Mouse (Mus musculus) gastrocnemius, postnatal 36 days (tissue): Measurements from ENCODE around the gene Fndc4. TPM values are rescaled to one million over a fixed set of nuclear protein-coding genes. Genes with fewer than 3 reads are reported as not detected.

ENCODE experiments used
- DNase-seq, 2 experiments: peaks; one replicate each; pipeline ENCODE4 v3.0.0; 2022
- intact Hi-C: fragments of 180-260 bp; cut with DNase I; formaldehyde crosslinking; loops from one replicate; pipeline ENCODE4 v1.15.1; 2025
- long read RNA-seq, 2 experiments: library from polyadenylated mRNA; stranded (forward); transcript quantifications; one replicate each; pipeline ENCODE4 v2.0.0; 2021
- total RNA-seq, 2 experiments: library from RNA; stranded (reverse); gene quantifications; 2 replicates each; pipeline ENCODE4 v1.2.3; 2021

Gene Fndc4
- total RNA-seq: 1 to 10 TPM in 1 of 2 experiments, under 1 TPM in 1; 0.74 to 1.3 TPM
- long read RNA-seq, experiment 1, partial matches to known transcripts: 0 of 1 reads
- long read RNA-seq, experiment 1, other reads (novel, unspliced or antisense): 0 of 1 reads
- long read RNA-seq, experiment 2, partial matches to known transcripts: 0 of 1 reads
- long read RNA-seq, experiment 2, other reads (novel, unspliced or antisense): 1 of 1 reads

DNA sequence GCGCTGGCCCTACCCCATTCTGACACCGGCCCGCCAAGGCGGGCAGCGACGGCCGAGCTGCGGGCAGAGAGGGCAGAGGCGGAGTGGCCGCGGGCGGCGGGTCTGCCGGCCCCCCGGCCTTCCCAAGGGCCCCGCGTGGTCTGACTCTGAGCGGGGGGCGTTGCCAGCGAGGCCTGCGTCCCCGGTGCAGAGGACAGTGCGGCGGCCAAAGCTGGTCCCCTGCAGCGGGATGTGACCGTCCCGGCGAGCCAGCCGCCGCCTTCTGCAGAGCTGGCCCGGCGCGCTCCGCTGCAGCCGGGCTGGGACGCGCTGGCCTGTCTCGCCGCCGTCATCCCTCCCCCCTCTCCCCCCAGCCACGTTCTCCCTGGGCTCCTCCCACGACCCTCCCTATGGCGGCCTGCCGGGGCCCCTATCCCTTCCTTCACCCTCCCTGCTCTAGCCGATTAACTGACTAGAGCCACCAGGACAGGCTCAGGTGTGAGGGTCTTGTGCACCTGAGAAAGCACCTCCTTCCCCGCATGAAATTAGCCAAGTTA, at the start of gene Fndc4:
Fndc4 (minus strand) TSS at position 475 of the 536 bp plus-strand sequence.
- intact Hi-C loops: no loop called here
- DNase-seq: no peak

DNA sequence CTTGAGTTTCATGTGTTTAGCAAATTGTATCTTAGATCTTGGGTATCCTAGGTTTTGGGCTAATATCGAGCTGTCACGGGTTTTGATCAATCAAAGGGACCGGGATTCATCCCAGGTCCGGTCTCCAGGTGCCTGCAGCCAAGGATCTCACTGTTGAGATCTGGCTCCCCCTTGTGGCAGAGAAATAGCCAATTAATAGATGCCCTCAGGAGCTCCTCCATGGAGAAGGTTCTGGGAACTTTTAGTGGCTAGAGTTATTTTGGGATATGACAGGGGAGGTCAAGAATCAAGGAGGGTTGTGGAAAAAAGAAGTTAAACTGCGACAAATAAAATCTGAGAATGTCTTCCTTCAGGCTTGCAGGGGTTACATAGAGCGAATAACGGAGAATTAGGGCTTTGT, 32.4 kb upstream of the Fndc4 start:
- intact Hi-C loops: loop anchor here (5.0 kb wide), 1 partner anchor 111 kb away; no protein-coding TSS in a partner anchor
- peak in 1 of 2 experiments; percentile 38 for DNase-seq

DNA sequence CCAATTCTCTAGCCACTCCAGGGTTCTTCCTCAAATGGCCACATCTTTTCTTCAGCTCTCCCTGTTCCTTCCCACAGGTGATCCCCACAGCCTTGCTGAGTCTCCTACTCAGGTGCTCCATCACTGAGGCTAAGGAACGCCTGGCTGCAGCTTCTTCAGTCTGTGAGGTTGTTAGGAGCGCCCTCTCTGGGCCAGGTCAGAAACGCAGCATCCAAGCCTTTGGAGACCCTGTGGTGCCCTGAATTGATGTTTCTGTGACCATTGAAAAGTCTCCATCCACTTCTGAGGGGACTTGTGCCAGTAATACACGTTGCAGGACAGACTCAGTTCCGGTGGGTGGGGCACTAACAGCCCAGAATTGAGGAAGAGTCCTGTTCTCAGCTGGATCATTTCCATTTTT, 31.0 kb upstream of the Fndc4 start:
- DNase-seq: no peak
- intact Hi-C loops: loop anchor here (5.0 kb wide), 1 partner anchor 110 kb away; no protein-coding TSS in a partner anchor

GRCm38 (mm10) chr5:31324085-31324484, 28.2 kb upstream of the Fndc4 start:
- intact Hi-C loops: no loop called here
- no peak for DNase-seq

- intact Hi-C loops: no loop called here
- DNase-seq: no peak
Measured at GRCm38 (mm10) chr5:31322776-31323175, 26.9 kb upstream of the Fndc4 start.

DNA sequence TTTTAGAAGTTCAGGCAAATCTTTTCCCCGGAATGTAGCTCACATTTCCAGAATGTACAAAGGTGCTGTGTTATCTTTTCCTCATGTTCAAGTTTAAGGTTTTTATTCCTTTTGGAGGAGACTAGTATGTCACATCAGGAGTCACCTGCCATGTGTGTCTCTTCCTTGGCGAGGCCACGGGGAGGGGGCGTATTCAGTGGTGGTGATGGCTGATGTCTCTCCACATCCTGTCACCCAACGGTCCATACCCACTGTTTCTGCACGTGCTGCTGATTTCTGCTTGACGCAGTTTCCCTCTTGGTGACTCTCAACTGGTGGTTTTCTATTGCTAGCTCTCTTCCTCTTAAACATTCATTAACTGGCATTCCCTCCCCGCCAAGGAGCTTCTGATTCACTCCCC, 16.9 kb upstream of the Fndc4 start:
- intact Hi-C loops: no loop called here

GRCm38 (mm10) chr5:31303093-31303492, 7.2 kb upstream of the Fndc4 start:
- intact Hi-C loops: no loop called here
- no peak for DNase-seq

More for the DNA sequence above, 16.9 kb upstream of the Fndc4 start:
- DNase-seq: no peak

DNA sequence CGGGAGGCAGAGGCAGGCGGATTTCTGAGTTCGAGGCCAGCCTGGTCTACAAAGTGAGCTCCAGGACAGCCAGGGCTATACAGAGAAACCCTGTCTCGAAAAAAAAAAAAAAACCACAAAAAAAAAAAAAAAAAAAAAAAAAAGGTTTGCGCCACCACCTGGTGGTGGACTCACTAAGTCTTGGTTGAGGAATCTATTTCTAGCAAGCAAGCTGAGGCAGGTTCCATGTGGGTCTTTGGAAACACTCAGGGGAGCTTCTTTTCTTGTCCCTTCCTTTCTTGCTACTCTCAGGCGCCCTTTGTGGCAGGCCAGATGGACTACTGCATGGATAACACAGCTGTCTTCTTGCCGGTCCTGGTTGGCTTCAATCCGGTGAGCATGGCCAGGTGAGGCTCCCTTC, 6.0 kb upstream of the Fndc4 start:
- intact Hi-C loops: no loop called here
- DNase-seq: no peak

DNA sequence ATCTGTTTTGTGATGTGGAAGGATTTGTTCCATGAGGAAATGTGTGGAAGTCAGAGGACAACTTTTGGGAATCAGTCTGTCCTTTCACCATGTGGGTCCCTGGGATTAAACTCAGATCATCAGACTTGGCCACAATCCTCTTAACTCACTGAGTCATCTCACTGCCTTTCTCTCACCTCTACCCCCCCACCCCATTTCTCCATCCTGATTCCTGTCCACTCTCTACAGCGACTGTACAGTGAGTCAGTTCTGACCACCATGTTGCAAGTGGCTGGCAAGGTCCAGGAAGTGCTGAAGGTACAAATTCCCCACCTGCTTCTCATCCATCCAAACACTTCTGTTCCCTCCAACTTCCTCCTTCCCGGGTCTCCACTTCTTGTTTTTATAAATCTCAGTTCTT, 2.6 kb upstream of the Fndc4 start:
- DNase-seq: no peak
- intact Hi-C loops: no loop called here

DNA sequence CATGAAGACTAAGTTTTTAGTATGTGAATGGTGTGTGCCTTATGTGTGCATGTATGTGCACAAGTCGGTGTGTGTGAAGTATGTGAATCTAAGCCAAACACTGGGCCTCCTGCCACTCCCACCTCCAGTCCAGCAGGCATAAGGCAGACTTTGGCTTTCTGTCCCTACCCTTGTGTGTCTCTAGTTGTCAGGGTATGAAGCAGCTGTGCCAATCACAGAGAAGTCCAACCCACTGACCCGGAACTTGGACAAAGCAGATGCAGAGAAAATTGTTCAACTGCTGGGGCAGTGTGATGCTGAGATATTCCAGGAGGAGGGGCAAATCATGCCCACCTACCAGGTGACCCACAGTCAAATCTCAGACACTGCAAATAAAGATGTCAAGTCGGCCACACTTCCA, 2.1 kb upstream of the Fndc4 start:
- intact Hi-C loops: no loop called here
- DNase-seq: no peak

DNA sequence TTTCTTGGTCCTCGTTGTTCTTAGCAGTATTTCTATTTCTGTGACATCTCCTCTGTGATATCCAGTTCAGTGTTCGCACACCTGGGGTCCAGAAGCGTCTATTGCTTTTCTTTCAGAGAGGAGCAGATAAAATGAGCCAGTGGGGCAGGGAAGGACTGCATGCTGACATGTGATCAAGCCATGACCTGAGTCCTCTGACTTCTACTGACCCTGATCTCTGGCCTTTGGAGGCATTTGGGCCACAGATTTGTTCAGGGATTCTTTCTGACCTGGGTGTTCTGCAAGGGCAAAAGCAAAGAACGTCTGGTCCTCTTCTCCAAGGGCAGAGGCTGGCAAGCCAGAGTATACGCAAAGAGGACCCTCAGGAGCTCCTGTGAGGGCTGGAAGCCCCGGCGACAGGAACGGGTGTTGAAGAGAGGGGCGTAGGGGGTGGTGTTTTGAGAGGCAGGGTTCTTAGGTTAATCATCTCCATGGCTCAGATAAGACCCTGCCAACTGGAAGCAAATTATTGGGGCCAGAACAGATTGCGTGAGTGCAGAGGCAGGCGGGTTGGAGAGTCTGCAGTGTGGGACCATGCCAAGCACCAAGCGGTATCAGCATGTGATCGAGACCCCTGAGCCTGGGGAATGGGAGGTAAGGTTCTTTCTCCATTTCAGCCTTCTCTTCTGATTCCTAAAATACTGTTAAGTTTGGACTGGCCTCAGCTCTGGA, 1.3 kb upstream of the Fndc4 start, which contains the start of gene Gckr:
Gckr (plus strand) TSS at position 397 of the 711 bp plus-strand sequence.
- intact Hi-C loops: no loop called here
- DNase-seq: no peak

DNA sequence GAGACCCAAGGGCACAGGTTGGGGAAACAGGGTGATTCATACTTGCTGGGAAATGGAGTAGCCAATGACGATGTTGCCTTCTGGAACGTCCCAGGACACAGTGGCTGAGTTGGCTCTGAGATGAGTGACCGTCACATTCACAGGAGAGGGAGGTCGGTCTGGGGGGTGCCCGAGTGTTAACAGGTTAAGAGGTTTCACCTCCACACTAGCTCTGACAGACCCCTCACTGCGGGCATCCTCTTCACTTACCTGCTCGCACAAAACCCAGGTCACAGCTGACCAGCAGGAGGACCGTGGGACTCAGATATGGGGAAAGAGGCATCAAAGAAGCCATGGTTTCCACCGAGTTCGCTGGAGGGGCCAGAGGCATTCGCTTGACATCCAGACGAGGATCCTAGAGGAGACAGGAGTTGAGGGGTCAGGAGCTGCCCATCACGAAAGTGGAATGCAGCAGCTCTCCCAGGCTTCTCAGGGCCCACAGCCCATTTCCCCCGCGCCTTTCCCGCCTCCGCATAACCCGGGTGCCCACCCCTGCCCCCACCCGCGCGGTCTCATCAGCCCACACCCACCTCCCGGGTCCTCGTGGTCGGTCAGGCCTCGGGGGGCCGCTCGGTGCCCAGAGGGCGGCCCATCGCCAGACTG, 795 bp downstream of the Fndc4 start:
- intact Hi-C loops: no loop called here
- DNase-seq: no peak

GRCm38 (mm10) chr5:31291361-31291688, 4.6 kb downstream of the Fndc4 start:
- intact Hi-C loops: no loop called here
- no peak for DNase-seq

DNA sequence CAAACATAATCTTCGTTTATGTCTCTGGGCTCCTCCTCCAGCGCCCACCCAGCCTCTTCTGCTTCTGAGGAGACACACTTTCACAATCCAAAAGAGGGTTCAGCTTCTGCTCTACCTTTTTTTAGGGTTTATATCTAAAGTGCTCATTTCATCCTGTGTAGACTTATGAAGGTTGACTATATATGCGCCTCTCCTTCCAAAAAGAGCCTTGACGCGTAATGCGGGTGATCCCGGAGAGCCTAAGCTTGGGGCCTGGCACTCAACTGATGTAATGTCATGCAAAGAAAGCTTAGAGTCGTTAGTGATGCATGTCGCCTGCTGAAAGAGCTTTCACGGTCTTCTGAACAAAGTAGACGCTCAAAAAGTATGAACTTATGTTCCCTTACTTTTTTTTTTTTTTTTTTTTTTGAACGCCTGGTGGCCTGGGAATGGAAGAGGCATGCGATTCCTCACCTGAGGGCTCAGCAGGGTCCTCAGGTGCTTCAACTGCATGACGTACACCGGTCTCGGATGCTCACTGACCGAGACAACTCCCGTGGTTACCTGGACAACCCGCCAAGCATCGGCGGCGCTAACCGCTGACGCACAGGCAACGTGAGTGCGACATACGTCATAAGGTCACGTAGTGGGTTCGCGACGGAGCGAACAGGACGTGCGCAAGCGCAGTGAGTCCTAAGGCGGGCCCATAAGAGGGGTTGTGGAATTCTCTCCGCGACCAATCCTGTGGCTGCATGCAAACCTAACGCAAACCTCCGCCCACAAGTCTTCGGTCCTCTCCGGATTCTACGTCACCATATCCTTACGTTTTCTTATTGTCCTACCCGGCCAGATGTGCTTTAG, 5.1 kb downstream of the Fndc4 start, which contains the start of gene Ift172:
Ift172 (minus strand) TSS at position 596 of the 840 bp plus-strand sequence.
- intact Hi-C loops: no loop called here
- peak; percentile 91 to 96 for DNase-seq

- no peak for DNase-seq
- intact Hi-C loops: loop anchor here (5.0 to 10.0 kb wide), 2 partner anchors 47 to 185 kb away; partner anchors contain the start of genes Gm9970 and Nrbp1
Measured at GRCm38 (mm10) chr5:31289626-31290230, 6.2 kb downstream of the Fndc4 start.

DNA sequence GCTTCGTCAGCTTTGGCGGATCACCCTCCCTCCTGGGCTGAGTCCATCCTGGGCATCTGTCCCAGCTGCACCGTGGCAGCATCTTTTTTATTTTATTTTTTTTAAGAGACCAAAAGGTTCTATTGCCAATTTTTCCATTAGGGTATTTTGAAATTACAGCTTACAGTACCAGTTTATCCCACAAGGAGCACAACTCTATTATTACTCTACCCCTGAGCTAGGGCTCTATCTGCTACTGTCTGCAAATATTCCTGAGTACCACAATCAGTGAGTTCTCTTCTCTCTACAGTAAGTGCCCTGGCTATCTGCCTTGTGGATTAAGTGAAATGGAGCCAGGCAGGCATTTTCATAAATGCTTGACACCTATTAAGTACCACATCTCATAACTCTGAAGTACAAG, 7.2 kb downstream of the Fndc4 start:
- intact Hi-C loops: loop anchor here (5.0 to 10.0 kb wide), 2 partner anchors 46 to 186 kb away; partner anchors contain the start of genes Gm9970 and Nrbp1
- DNase-seq: peak in 1 of 2 experiments; percentile 36

GRCm38 (mm10) chr5:31288225-31288624, 7.7 kb downstream of the Fndc4 start:
- intact Hi-C loops: loop anchor here (5.0 to 10.0 kb wide), 2 partner anchors 46 to 187 kb away; partner anchors contain the start of genes Gm9970 and Nrbp1
- DNase-seq: no peak

GRCm38 (mm10) chr5:31279245-31279988, 16.5 kb downstream of the Fndc4 start:
- intact Hi-C loops: no loop called here

DNA sequence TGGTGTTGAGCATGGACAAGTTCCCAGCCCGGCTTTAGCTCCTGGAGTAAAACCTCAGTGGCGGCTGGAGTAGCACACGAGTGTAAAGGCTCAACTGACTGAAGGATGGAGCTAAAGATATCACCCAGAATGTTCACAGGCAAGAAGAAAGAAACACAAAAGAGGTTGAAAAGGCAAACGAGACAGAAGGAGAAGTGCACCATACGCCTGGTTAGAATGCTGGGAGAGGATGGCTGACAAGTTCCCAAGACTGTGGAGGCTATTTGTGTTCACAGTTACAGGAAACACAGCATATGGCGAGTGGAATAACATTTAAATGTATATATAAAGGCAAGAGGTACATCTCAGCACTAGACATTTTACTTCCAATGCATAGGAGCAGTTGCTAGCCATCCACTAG, 22.9 kb downstream of the Fndc4 start:
- intact Hi-C loops: no loop called here
- no peak for DNase-seq

More at GRCm38 (mm10) chr5:31279245-31279988, 16.5 kb downstream of the Fndc4 start:
- DNase-seq: no peak
